Mouse (Mus musculus) neural tube, embryonic 12.5 days (tissue): ENCODE measurements around the gene Ddr2. TPM values are rescaled to one million over a fixed set of nuclear protein-coding genes. Genes with fewer than 3 reads are reported as not detected.
A peak's percentile ranks its signal among the peaks of the same experiment; 100 is the strongest.

Experiments
- ATAC-seq: fragments of 200-750 bp; cut with Nextera tagmentation; 2 replicates; pipeline ENCODE4 v1.8.0; 2017; ENCODE audit warnings: low read depth, mild to moderate bottlenecking, moderate TSS enrichment, moderate library complexity; ENCODE audit not compliant: low FRiP score
- H3K27ac ChIP-seq: fragments of 300-500 bp; sonication (generic); 2 replicates; pipeline ENCODE4 v1.5.1; 2016
- H3K27me3 ChIP-seq: fragments of 300-500 bp; sonication (generic); replicated peaks from 2 replicates; pipeline ENCODE4 v1.6.1; 2016; ENCODE audit warnings: mild to moderate bottlenecking
- H3K36me3 ChIP-seq: fragments of 300-500 bp; sonication (generic); 2 replicates; pipeline ENCODE4 v1.6.1; 2016; ENCODE audit warnings: mild to moderate bottlenecking
- H3K4me1 ChIP-seq: fragments of 300-500 bp; sonication (generic); 2 replicates; pipeline ENCODE4 v1.6.1; 2016
- H3K4me2 ChIP-seq: fragments of 300-500 bp; sonication (generic); replicated peaks from 2 replicates; pipeline ENCODE4 v1.6.1; 2016; ENCODE audit warnings: mild to moderate bottlenecking
- H3K4me3 ChIP-seq: fragments of 300-500 bp; sonication (generic); 2 replicates; pipeline ENCODE4 v1.5.1; 2016
- H3K9ac ChIP-seq: fragments of 300-500 bp; sonication (generic); 2 replicates; pipeline ENCODE4 v1.6.1; 2016; ENCODE audit warnings: mild to moderate bottlenecking
- H3K9me3 ChIP-seq: fragments of 300-500 bp; sonication (generic); 2 replicates; pipeline ENCODE4 v1.6.1; 2016; ENCODE audit warnings: mild to moderate bottlenecking
- WGBS: fragments of 180-500 bp; shearing (Covaris S2); methylation state at CpG from one replicate; pipeline ENCODE4 v1.1.7; 2016; 5-methylcytosine and 5-hydroxymethylcytosine counted together
- polyA plus RNA-seq: library from polyadenylated mRNA; unstranded; fragments of >200 nt; fragmentation: Nextera tagmentation; extraction: Ambion mirVana; gene quantifications from 2 replicates; pipeline ENCODE4 v1.2.1, GENCODE M21; 2016

The Ddr2 gene
- polyA plus RNA-seq, 1 experiment from 2014 or later = 25.8 TPM

- Histone ChIP-seq H3K4me1 (peaks cover 7% of the 10 kb centered on the region; the same call in 1 of the 2 replicates), H3K4me3 (no peak overlapping the region), H3K9ac (no peak overlapping the region), H3K4me2 (no peak overlapping the region), H3K36me3 (no peaks in the 10 kb centered on the region), H3K9me3 (no peaks in the 10 kb centered on the region; the same call in 1 of the 2 replicates), H3K27me3 (no peaks in the 10 kb centered on the region), H3K27ac (no peak overlapping the region)
- peak; percentile 51; the same call in 1 of the 2 replicates for ATAC-seq
- WGBS = 42% methylated on average over 6 of the region's 6 CpGs
Observed at GRCm38 (mm10) chr1:170056214-170056613, 54.3 kb downstream of the Ddr2 start.

DNA sequence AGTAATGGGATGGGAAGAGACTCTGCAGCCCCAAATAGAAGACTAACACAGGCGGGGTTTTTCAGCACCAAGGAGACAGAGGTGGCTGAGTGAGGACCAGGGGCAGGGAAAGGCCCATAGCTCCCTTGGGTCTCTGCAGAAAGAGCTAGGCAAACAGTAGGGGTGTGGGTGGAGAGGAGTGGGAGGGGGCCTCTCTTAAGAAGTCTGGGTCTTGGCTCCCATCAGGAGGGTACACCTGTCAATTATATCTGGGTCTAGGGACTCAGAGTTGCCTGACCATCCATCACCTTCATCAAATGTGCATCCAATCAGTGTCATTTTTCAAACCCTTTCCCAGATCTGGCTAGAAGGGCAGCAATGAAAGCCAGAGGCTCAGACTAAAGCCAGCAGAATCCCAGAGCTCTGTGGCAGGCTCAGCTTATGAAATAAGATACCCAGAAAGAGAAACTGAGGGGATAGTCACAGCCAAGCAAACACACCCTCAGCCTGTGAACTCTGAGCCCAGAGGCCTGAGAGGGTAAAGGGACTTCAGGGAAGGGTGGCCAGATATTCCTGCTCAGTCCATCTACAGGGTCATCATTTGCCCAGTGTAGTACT is 58.0 kb downstream of the Ddr2 start:
- Histone ChIP-seq H3K4me1 (peaks cover 7% of the 10 kb centered on the region; the same call in 1 of the 2 replicates), H3K27me3 (no peaks in the 10 kb centered on the region), H3K9me3 (no peaks in the 10 kb centered on the region), H3K36me3 (no peaks in the 10 kb centered on the region), H3K4me3 (no peak overlapping the region), H3K4me2 (no peak overlapping the region), H3K27ac (no peak overlapping the region), H3K9ac (no peak overlapping the region)
- 90% methylated on average over 1 of the region's 1 CpGs for WGBS
- no peak for ATAC-seq

DNA sequence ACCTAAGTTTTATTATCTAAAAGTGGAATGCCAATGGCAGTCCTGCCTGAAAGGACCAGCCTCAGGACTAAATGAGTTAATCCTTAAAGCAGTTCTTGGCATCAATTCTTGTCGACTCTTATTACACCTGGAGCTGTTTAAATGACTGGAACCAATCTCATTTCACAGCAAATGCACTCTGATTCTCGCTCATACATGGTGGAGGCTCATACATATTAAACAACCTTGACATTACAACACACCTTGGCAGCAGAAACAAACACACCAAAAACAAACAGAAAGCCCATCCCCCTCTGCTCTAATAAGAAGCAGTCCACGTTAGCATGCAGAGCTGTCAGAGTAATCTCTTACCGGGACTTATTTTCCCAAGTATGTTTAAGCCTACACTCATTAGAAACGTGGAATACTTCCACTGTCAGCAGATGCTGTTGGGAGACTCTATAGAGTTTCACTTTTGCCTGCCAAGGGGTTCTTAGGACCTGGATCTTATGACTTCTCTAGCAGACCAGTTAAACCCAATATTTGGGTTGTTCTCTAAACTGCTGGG is 58.9 kb downstream of the Ddr2 start:
- Histone ChIP-seq H3K4me3 (no peak overlapping the region), H3K4me1 (peaks cover 7% of the 10 kb centered on the region; the same call in 1 of the 2 replicates), H3K9me3 (no peaks in the 10 kb centered on the region), H3K9ac (no peak overlapping the region), H3K27me3 (no peaks in the 10 kb centered on the region), H3K36me3 (no peaks in the 10 kb centered on the region), H3K4me2 (no peak overlapping the region), H3K27ac (no peak overlapping the region)
- ATAC-seq = no peak
- WGBS = 69% methylated on average over 5 of the region's 5 CpGs

DNA sequence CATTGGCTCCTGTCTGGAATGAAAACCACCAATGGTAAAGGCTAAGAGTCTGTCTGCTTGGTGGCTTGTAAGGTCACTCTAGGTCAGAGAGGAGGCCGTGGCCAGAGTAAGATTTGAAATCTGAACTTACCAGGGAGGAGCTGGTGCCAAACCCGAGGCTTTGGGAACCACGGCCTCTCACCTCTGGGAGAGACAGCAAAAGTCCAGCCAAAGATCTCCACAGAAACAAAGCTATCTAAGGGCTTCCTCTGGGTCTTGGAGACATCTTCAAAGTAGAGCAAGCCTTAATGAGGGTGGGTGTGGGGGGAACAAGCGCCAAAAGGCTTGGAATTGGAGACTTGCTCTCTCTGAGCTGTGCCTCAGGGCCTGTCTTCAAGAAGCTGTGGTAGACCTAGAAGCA is 62.1 kb downstream of the Ddr2 start:
- H3K4me2 ChIP-seq = no peak overlapping the region
- no peaks in the 10 kb centered on the region for H3K36me3 ChIP-seq
- no peak overlapping the region for H3K27ac ChIP-seq
- H3K9ac ChIP-seq = no peak overlapping the region
- no peak for ATAC-seq
- WGBS = 77% methylated on average over 4 of the region's 4 CpGs
- H3K27me3 ChIP-seq = no peaks in the 10 kb centered on the region
- H3K4me3 ChIP-seq = no peak overlapping the region
- H3K4me1 ChIP-seq = no peaks in the 10 kb centered on the region
- H3K9me3 ChIP-seq = no peaks in the 10 kb centered on the region

- 79% methylated on average over 9 of the region's 9 CpGs for WGBS
- ATAC-seq = no peak
- Histone ChIP-seq H3K9ac (no peak overlapping the region), H3K4me3 (no peak overlapping the region), H3K4me1 (no peaks in the 10 kb centered on the region), H3K27ac (no peak overlapping the region), H3K27me3 (no peaks in the 10 kb centered on the region), H3K4me2 (no peak overlapping the region), H3K9me3 (no peaks in the 10 kb centered on the region), H3K36me3 (no peaks in the 10 kb centered on the region)
Observed at GRCm38 (mm10) chr1:170044726-170045471, 65.7 kb downstream of the Ddr2 start.

DNA sequence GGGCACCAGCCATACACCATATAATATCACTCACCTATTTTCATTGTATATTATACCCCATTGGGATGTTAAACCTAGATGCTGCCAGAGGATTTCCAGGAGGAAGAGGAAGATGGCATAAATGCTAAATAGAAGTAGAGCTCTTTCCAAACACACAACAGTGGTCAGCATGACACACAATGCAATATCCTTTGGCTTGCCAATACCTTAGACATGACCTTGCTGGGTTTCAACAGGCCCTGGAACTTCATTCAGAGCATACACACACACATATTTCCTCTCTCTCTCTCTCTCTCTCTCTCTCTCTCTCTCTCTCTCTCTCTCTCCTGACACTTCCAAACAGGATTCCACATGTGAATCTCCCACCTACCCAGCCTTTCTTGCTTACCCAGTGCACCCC is 66.8 kb downstream of the Ddr2 start:
- Histone ChIP-seq H3K36me3 (no peaks in the 10 kb centered on the region), H3K27ac (no peak overlapping the region), H3K4me1 (no peaks in the 10 kb centered on the region), H3K4me2 (no peak overlapping the region), H3K9me3 (no peaks in the 10 kb centered on the region), H3K4me3 (no peak overlapping the region), H3K27me3 (no peaks in the 10 kb centered on the region), H3K9ac (no peak overlapping the region)
- no peak for ATAC-seq

- no peak for ATAC-seq
- no peaks in the 10 kb centered on the region for H3K27me3 ChIP-seq
- H3K9me3 ChIP-seq = no peaks in the 10 kb centered on the region
- H3K27ac ChIP-seq = no peak overlapping the region
- 89% methylated on average over 5 of the region's 5 CpGs for WGBS
- no peak overlapping the region for H3K4me2 ChIP-seq
- no peaks in the 10 kb centered on the region for H3K4me1 ChIP-seq
- no peak overlapping the region for H3K9ac ChIP-seq
- no peaks in the 10 kb centered on the region for H3K36me3 ChIP-seq
- H3K4me3 ChIP-seq = no peak overlapping the region
Observed at GRCm38 (mm10) chr1:170042996-170043395, 67.6 kb downstream of the Ddr2 start.

- Histone ChIP-seq H3K4me3 (no peak overlapping the region), H3K9me3 (no peaks in the 10 kb centered on the region), H3K9ac (no peak overlapping the region), H3K4me1 (no peaks in the 10 kb centered on the region), H3K27ac (no peak overlapping the region), H3K4me2 (no peak overlapping the region), H3K36me3 (no peaks in the 10 kb centered on the region), H3K27me3 (no peaks in the 10 kb centered on the region)
- WGBS = 63% methylated on average over 4 of the region's 4 CpGs
- no peak for ATAC-seq
Observed at GRCm38 (mm10) chr1:170039402-170039801, 71.2 kb downstream of the Ddr2 start.

DNA sequence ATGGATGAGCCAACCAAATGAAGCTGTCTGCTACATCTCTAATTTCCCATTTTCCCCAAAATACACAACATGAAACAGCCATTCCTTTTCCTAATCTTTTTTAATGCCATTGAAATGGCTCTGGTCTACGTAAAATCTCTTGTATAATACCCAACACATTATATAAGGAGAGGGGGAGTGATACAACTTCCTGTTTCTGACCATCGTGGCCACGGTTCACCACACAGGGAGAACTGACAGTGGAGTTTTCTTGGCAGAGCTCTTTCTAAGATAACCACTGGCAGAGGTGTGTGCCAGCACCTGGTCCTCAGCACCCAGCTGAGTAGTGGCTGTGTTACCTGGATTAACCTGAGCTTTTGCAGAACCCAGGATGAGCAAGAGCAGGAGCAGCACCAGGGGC is 75.0 kb downstream of the Ddr2 start:
- 88% methylated on average over 3 of the region's 3 CpGs for WGBS
- no peak for ATAC-seq

DNA sequence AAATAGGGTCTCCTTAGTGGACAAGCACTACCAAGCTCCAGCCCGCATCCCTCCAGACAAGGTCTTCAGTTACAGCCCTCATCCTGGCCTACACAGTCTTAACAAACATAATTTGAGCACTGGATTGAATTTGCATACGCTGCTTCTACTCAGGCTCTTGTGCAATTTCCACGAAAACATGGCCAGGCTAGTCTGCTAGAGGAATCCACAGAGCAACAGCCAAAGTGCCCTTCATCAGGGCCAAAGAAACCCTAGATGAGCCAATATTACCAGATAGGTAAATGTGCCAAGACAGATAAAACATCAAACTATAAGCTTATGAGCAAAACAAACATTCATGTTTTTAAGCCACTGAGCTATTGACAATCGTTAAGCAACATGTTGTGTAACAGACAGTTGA is 75.6 kb downstream of the Ddr2 start:
- WGBS = 90% methylated on average over 4 of the region's 4 CpGs
- Histone ChIP-seq H3K27ac (no peak overlapping the region), H3K36me3 (no peaks in the 10 kb centered on the region), H3K4me2 (no peak overlapping the region), H3K9ac (no peak overlapping the region), H3K4me1 (no peaks in the 10 kb centered on the region), H3K9me3 (no peaks in the 10 kb centered on the region), H3K4me3 (no peak overlapping the region), H3K27me3 (no peaks in the 10 kb centered on the region)
- no peak for ATAC-seq

More for the DNA sequence above, 75.0 kb downstream of the Ddr2 start:
- no peaks in the 10 kb centered on the region for H3K4me1 ChIP-seq
- H3K9me3 ChIP-seq = no peaks in the 10 kb centered on the region
- H3K4me3 ChIP-seq = no peak overlapping the region
- no peaks in the 10 kb centered on the region for H3K36me3 ChIP-seq
- no peak overlapping the region for H3K9ac ChIP-seq
- H3K4me2 ChIP-seq = no peak overlapping the region
- H3K27ac ChIP-seq = no peak overlapping the region
- no peaks in the 10 kb centered on the region for H3K27me3 ChIP-seq

- no peaks in the 10 kb centered on the region for H3K4me1 ChIP-seq
- no peaks in the 10 kb centered on the region for H3K9me3 ChIP-seq
- no peaks in the 10 kb centered on the region for H3K36me3 ChIP-seq
- no peaks in the 10 kb centered on the region for H3K27me3 ChIP-seq
- H3K9ac ChIP-seq = no peak overlapping the region
- no peak overlapping the region for H3K27ac ChIP-seq
- no peak overlapping the region for H3K4me2 ChIP-seq
- no peak for ATAC-seq
- H3K4me3 ChIP-seq = no peak overlapping the region
- WGBS = 84% methylated on average over 3 of the region's 3 CpGs
Observed at GRCm38 (mm10) chr1:170031656-170032055, 78.9 kb downstream of the Ddr2 start.

GRCm38 (mm10) chr1:170014784-170015183 is 95.8 kb downstream of the Ddr2 start:
- H3K36me3 ChIP-seq = peaks cover 3% of the 10 kb centered on the region
- H3K27ac ChIP-seq = no peak overlapping the region
- no peak overlapping the region for H3K4me2 ChIP-seq
- peaks cover 33% of the 10 kb centered on the region for H3K9me3 ChIP-seq
- WGBS = 96% methylated on average over 3 of the region's 3 CpGs
- H3K4me3 ChIP-seq = no peak overlapping the region
- no peak overlapping the region for H3K9ac ChIP-seq
- no peaks in the 10 kb centered on the region for H3K27me3 ChIP-seq
- no peaks in the 10 kb centered on the region for H3K4me1 ChIP-seq
- ATAC-seq = no peak
